Mouse (Mus musculus) T-helper 2 cell (primary cell): Measurements from ENCODE around the gene Ddn.

Experiments used
- in situ Hi-C: fragments of 300-600 bp; cut with MboI, MseI; formaldehyde crosslinking; loops from one replicate; pipeline ENCODE4 v1.15.1; 2025; ENCODE audit warnings: high pct_unique_total_duplicates

Ddn gene

DNA sequence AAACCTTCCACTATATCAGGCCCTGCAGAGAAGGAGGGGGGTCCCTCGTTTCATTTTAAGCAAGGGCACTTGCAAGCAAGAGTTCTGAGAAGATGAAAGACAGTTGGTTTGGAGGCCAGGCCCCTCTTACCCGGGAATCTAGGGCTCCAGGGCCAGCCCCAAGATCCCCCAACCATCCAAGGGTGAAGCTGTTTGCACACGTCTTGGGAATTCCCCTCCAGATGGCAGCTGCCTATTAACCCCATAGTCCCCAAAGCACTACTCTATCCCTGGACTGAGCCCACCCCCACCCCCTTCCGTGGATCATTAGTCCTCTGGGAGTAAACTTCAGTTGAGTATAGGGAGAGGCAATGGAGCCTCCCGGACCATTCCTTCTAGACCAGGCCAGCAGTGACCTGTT lies 33.8 kb downstream of the Ddn start:
- in situ Hi-C loops, result no loop called here

- in situ Hi-C loops, result no loop called here
These were observed 35.2 kb downstream of the Ddn start for GRCm38 (mm10) chr15:98774096-98774495.

GRCm38 (mm10) chr15:98772511-98773211 lies 36.6 kb downstream of the Ddn start:
- in situ Hi-C loops, result no loop called here

GRCm38 (mm10) chr15:98771813-98772425 lies 37.4 kb downstream of the Ddn start:
- in situ Hi-C loops, result no loop called here

GRCm38 (mm10) chr15:98768259-98768658 lies 41.0 kb downstream of the Ddn start:
- in situ Hi-C loops, result no loop called here

DNA sequence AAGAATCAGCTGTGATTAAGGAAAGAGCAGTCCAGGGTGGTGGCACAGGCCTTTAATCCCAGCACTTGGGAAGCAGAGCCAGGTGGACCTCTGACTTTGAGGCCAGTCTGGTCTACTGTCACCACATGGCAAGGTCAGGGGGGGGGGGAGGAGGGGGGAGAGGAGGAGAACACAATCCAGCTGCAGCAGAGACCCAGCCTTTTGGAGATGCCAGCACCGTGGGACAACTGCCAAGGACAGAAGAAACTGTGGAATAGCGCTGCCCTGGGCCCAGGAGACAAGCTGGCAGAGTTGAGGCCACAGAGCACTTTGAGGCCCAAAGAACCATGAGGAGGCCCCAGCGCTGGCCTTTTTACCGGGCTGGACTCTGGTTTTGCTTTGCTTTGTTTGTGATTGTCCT lies 43.4 kb downstream of the Ddn start:
- in situ Hi-C loops, result no loop called here

DNA sequence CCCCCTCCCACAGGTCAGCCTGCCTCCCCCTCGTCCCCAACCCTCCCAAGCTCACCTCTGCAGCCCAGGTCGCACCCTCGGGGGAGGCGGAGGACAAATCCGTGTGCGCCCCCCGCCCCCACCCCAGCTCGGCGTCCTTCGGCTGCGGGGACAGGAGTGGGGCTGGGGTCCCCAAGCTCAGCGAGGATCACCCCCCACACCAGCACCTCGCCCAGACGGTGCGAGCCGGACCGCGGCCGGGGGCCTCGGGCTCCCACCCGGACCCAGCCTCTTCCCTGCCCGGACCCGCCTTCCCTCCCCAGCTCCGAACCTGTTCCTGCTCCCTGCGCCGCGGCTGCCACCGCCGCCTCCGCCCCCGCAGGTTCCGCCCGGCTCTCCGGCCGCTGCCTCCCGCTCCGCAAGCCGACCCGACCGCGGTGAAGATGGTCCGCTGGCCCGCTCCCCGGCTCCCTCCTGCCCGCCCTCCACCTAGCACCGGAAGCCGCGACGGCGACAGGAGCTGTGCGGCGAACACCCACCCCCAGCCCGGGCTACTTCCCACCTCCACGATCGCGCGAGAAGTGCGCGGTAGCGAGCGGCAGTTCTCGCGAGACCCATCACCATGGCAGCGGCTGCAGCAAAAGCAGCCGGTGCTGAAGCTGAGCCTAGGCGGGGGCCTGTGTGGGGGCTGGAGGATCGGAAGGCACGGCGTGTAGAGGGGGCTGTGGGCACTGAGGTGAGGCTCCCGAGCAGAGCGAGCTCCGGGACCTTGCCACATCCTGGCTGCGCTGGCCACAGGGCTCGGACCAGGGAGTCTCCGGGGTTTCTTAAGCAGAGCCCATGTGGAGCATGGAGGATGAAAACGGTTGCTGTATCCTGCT lies 46.4 kb downstream of the Ddn start, which contains the start of gene Arf3:
Arf3 (minus strand) TSS at position 545 of the 860 bp plus-strand sequence.
- in situ Hi-C loops, result no loop called here

DNA sequence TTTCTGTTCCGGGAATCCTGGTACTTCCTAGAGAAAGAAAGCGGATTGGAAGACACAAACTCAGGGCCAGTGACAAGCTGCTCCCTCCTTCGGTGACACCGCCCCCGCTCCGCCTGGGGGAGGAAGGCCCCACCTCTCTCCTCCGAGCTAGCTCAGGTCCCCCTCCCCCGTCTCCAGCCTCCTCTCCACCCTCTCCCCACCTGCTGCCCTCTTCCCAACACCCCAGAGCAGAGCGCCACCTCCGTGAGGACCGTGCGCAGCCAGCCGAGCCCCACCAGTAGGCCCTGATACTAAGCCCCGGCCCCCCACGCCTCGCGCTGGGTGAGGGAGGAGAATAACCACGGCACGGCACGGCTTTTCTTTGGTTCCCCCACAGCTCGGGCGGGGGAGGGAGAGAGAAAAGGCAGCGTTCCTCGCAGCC lies 47.1 kb downstream of the Ddn start:
- in situ Hi-C loops, result no loop called here

- in situ Hi-C loops, result no loop called here
These were observed 55.2 kb downstream of the Ddn start for GRCm38 (mm10) chr15:98754125-98754524.
